Mouse (Mus musculus) fat pad, adult 2 months (tissue): ENCODE results near the gene Yipf2.
"Not testable (repeated sequence)": the region's sequence is repeated elsewhere in the genome, so short reads cannot be mapped to it uniquely, and the experiment has no call there.

Source experiments
- DNase-seq: peaks from one replicate; pipeline ENCODE4 v3.0.0-alpha.2; 2011; ENCODE audit warnings: low read depth, low spot score; ENCODE audit errors: extremely low read depth

Yipf2 gene

GRCm38 (mm10) chr9:21559151-21559550, 33.5 kb downstream of the Yipf2 start:
- DNase-seq, result no peak

GRCm38 (mm10) chr9:21558366-21558765, 34.3 kb downstream of the Yipf2 start:
- DNase-seq, result no peak

DNA sequence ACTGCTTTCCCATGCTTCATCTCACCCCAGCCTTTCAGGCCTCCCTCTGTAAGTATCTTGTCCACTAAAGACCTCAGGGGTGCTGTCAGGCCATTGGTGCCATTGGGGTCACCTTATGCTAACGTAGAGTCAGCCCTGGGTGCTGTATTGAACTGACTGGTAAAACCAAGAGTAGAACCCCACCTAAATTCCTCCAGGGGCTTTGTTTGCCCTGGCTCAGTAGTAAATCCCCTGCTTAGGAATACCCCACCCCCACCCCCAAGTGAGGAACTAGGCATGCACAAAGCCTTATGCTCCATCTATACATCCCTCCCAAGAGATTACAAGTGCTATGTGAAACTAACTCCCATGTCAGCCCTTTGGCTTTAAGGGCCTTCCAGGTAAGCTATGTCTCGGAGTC, 35.1 kb downstream of the Yipf2 start:
- no peak for DNase-seq

GRCm38 (mm10) chr9:21556996-21557395, 35.6 kb downstream of the Yipf2 start:
- DNase-seq, result no peak

DNA sequence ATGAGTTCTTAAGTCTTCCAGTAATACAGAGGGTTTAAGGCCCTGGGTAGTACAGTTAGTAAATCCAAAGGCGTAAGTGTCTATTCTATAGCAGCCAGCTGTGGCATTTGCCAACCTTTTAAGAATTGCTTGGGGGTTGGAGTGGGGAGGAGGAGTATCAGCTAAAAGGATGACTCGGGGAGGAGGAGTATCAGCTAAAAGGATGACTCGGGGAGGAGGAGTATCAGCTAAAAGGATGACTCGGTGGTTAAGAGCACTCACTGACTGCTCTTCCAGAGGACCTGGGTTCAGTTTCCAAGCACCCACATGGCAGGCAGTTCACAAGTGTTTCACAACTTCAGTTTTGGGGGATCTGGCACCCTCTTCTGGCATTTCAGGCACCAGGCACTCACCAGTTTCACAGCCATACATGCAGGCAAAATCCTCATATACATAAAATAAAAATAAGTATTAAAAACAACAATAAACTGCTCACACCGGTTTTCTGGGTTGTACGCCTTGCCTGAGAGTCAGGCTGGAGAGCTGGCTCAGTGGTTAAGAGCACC, 37.4 kb downstream of the Yipf2 start:
- DNase-seq, result no peak

- DNase-seq, result no peak
Observed at GRCm38 (mm10) chr9:21553607-21554273, 38.9 kb downstream of the Yipf2 start.

DNA sequence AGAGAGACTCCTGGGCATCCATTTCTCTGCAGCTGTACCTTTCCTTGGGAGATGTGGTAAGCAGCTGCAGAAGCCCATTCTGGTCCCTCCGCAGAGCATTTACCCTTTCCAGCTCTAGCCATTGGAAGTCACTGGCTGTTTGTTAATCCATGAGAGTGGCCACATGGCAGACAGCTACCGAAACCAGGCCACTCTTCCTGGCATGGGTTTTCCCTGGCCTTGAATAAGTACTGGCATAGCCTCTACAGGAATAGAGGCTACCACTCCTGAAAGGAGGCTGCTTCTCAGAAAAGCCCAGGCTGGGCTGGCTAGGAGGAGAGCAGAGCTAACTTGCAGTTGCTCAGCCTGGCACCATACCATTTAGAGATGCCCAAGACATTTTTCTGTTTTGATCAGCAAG, 41.6 kb downstream of the Yipf2 start:
- DNase-seq, result no peak

- no peak for DNase-seq
Observed at GRCm38 (mm10) chr9:21547075-21547941, 45.3 kb downstream of the Yipf2 start.

DNA sequence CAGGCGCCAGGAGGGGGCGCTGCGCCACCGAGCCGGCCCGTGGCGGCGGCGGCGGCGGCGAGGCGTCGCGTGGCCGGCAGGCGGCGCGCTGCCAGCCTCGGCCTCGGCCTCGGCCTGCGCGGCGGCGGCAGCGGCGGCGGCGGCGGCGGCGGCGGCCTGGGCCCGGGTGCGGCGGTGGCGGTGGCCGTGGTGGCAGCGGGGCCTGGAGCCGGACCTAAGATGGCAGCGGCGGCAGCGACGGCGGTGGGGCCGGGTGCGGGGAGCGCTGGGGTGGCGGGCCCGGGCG, 45.9 kb downstream of the Yipf2 start, which contains the start of gene Carm1:
Carm1 (plus strand) TSS at position 106 of the 286 bp plus-strand sequence.
- no peak for DNase-seq

DNA sequence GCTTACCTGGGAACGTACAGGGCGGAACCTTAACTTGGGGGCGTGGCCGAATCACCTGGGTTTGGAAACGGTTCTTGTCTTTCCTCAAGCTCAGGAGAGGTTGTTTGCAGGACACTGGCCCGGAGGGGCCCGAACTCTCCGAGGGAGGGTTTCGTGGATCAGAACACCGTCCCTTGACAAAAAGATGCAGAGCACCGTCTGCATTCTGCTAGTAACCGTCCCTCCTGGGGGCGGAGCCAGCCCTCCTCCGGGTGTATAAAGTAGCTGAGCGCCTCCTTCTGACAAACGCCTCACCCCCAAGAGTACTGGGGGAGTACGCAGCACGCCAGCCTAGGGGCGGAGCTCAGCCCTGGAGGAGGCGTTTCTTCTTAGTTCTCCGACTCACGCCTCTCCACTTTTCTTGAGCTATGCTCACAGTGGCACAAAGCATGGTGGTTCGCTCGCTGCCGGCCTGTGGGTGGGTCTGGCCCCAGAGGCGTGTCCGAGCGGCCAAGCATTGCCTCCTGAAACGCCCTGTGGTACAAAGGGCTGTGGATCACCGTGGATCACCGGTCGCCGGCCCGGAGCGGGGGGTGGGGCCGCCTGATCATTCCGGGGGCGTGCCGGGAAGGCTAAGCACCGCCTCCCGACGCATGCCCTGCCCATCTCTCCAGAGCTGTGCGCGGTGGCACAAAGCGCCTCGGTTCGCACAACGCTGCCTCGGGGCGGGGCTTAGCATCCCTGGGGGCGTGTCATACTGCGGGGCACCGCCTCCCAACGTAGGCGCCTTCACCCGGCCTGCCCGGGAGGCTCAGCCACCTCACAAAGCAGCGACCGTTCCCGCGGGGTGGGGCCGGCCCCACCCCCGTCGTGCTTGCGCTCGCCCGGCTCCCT, 46.5 kb downstream of the Yipf2 start:
- peak; percentile 88 for DNase-seq

DNA sequence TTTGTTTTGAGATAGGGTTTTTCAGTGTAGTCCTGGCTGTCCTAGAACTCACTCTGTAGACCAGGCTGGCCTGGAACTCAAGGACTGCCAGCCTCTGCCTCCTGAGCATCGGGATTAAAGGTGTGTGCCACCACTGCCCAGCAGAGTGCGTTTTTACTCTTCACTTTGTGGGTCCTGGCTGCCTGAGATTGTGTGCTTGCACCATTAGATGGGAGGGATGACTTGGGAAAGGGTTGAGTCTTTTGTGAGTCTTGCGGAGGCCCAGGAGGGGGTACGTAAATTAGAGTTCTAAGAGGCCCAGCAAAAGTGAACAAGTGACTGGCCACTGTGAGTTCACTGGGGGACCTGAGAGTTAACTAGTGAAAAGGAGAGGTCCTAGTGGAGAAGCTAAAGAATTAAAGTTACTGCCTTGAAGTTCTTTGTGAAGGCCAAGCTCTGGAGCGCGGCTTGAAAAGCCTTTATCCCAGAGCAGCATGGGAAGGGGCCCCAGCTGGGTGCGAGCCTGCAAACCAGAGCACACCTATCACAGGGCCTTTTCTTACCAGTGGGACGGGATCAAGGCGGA, 47.2 kb downstream of the Yipf2 start:
- DNase-seq, result no peak

DNA sequence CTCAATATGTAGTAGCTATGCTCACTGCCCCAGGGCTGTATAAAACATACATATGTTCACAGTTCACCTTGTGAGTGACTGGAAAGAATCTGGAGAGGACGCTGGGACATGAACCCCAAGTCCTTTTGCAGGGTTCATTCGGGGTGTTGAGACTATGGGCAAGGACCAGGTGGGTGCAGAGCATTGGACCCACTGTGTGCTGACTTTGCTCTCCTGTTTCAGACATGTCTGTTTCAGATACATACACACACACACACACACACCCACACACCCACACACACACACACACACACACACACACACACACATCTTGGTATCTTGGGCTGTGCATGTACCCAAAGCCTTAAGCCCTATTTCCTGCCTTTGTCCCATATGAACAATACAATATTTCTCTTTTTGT, 50.6 kb downstream of the Yipf2 start:
- not testable (repeated sequence) for DNase-seq

DNA sequence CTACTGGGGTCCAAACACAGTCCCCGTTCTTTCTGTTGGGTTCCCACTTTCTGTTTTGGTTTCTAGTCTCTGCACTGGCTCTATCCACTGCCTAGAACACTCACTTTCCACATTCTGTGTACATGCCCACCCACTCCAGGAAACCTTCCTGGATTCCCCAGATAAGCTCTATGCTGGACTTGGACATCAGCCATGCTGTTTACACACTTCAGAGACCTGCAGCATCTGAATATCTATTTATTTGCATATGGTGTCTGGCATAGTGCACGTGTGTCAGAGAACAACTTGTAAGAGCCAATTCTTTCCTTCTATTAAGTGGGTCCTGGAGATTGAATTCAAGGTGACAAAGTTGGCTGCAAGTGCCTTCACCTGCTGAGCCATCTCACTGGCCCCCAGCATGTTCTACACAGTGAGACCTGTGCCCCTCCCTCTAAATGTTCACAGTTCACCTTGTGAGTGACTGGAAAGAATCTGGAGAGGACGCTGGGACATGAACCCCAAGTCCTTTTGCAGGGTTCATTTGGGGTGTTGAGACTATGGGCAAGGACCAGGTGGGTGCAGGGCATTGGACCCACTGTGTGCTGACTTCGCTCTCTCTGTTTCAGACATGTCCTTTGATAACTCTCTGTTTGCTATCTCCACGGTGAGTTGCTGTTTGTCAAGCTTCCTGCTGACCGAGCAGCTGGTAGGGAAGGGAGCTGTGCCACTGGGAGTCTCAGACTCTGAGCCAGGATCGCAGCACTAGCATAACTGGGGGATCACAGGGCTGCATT, 52.5 kb downstream of the Yipf2 start:
- no peak for DNase-seq
